Mouse (Mus musculus): ENCODE measurements around the gene Ms4a4a. TPM values are rescaled to one million over a fixed set of nuclear protein-coding genes. Genes with fewer than 3 reads are reported as not detected.

Ms4a4a gene
- total RNA-seq, 2 experiments from 2014 or later = 4.4 to 9.7 TPM

- no peak for DNase-seq
Measured at GRCm38 (mm10) chr19:11435058-11435834, 59.9 kb downstream of the Ms4a4a start.

Other genes starting within 250 kb of the Ms4a4a start
- gene 1700017D01Rik, start 244.6 kb upstream of the Ms4a4a start, total RNA-seq (2021) = not detected
- gene 1700025F22Rik, start 210.2 kb upstream of the Ms4a4a start, total RNA-seq (2021) = not detected
- not detected for gene Ms4a13, start 178.8 kb upstream of the Ms4a4a start, total RNA-seq (2021)
- not detected for gene Ms4a12, start 143.1 kb upstream of the Ms4a4a start, total RNA-seq (2021)
- gene Ms4a1, start 109.3 kb upstream of the Ms4a4a start, total RNA-seq (2021) = under 1 TPM; 0.10 to 0.20 TPM
- not detected for gene Ms4a5, start 91.7 kb upstream of the Ms4a4a start, total RNA-seq (2021)
- under 1 TPM in 1 of 2 experiments, not detected in 1; 0.10 TPM for gene Ms4a14, start 61.1 kb upstream of the Ms4a4a start, total RNA-seq (2021)
- 1 to 10 TPM in 1 of 2 experiments, under 1 TPM in 1; 0.79 to 2.9 TPM for gene Ms4a7, start 39.4 kb upstream of the Ms4a4a start, total RNA-seq (2021)
- under 1 TPM; 0.72 to 0.73 TPM for gene Ms4a4c, start 29.2 kb downstream of the Ms4a4a start, total RNA-seq (2021)
- under 1 TPM; 0.59 to 0.76 TPM for gene Ms4a4b, start 68.0 kb downstream of the Ms4a4a start, total RNA-seq (2021)
- 10 to 100 TPM in 1 of 2 experiments, 1 to 10 TPM in 1; 9.0 to 12.9 TPM for gene Ms4a6c, start 93.8 kb downstream of the Ms4a4a start, total RNA-seq (2021)
- gene Gm8369, start 110.4 kb downstream of the Ms4a4a start, total RNA-seq (2021) = under 1 TPM in 1 of 2 experiments, not detected in 1; 0.36 TPM
- gene Ms4a6b, start 141.0 kb downstream of the Ms4a4a start, total RNA-seq (2021) = 10 to 100 TPM in 1 of 2 experiments, 1 to 10 TPM in 1; 6.5 to 10.9 TPM
- gene Ms4a4d, start 161.3 kb downstream of the Ms4a4a start, total RNA-seq (2021) = 1 to 10 TPM; 2.3 to 3.4 TPM
- 1 to 10 TPM; 3.2 to 5.8 TPM for gene Ms4a6d, start 229.3 kb downstream of the Ms4a4a start, total RNA-seq (2021)
- not detected for gene Ms4a2, start 248.2 kb downstream of the Ms4a4a start, total RNA-seq (2021)